Comparison of ENCODE assay signal across 10 mouse cellular contexts in genomic region chr10:83906751-83907150, GRCm38 (mm10).
DNase-seq lines count a peak whose midpoint lies in the region; ATAC-seq and TF ChIP-seq lines count a peak whose summit lies in the region.
"Had no signal": no experiment of that assay in that cellular context is flagged by ENCODE, and none has a peak within 500 bp of the region (broad histone marks: within the 10 kb centered on the region; RNA-seq: fewer than 3 reads in every experiment).

No protein-coding gene starts in this region.

- no peak overlapping the region for H3K4me3 ChIP-seq in heart, adult 2 months
- no peak overlapping the region for H3K4me3 ChIP-seq in forebrain, embryonic 16.5 days (replicated peaks; ENCODE audit: low read length)
- H3K4me3 ChIP-seq in left cerebral cortex, adult 2 months: no peak overlapping the region
- H3K4me3 ChIP-seq: embryonic facial prominence, embryonic 13.5 days had no signal

- no peak overlapping the region for H3K27ac ChIP-seq in heart, adult 2 months
- H3K27ac ChIP-seq in forebrain, embryonic 16.5 days (ENCODE audit: low read length): no peak overlapping the region
- H3K27ac ChIP-seq in left cerebral cortex, adult 2 months: no peak overlapping the region
- H3K27ac ChIP-seq: embryonic facial prominence, embryonic 13.5 days had no signal

- no peaks in the 10 kb centered on the region for H3K36me3 ChIP-seq in heart, adult 2 months (ENCODE audit: control insufficient read depth, insufficient read depth, low read length)
- H3K36me3 ChIP-seq in forebrain, embryonic 16.5 days (ENCODE audit: control insufficient read depth, insufficient read depth): no peaks in the 10 kb centered on the region
- H3K36me3 ChIP-seq: embryonic facial prominence, embryonic 13.5 days had no signal

- no peak overlapping the region for H3K9ac ChIP-seq in heart, adult 2 months (ENCODE audit: low read depth, low read length)
- no peak overlapping the region for H3K9ac ChIP-seq in forebrain, embryonic 16.5 days (replicated peaks; ENCODE audit: low read depth, low read length)
- H3K9ac ChIP-seq: embryonic facial prominence, embryonic 13.5 days had no signal

- H3K79me2 ChIP-seq in heart, adult 2 months (replicated peaks; ENCODE audit: control insufficient read depth, insufficient read depth, low read length): no peaks in the 10 kb centered on the region

- peak; percentile 55 for ATAC-seq in forebrain, embryonic 16.5 days
- ATAC-seq in megakaryocyte progenitor cell, adult 5-6 weeks (replicated peaks; ENCODE audit: poor library complexity): no peak

- no peaks in the 10 kb centered on the region for H3K27me3 ChIP-seq in heart, adult 2 months (ENCODE audit: control insufficient read depth, insufficient read depth, low read length)
- H3K27me3 ChIP-seq in forebrain, embryonic 16.5 days (replicated peaks; ENCODE audit: control insufficient read depth, insufficient read depth, low read length): no peaks in the 10 kb centered on the region
- H3K27me3 ChIP-seq: embryonic facial prominence, embryonic 13.5 days had no signal

- H3K9me3 ChIP-seq in forebrain, embryonic 16.5 days (ENCODE audit: control insufficient read depth, low read length): no peaks in the 10 kb centered on the region
- H3K9me3 ChIP-seq: embryonic facial prominence, embryonic 13.5 days had no signal

- intact Hi-C loops in heart, adult 2 months (cut with DNase I): no loop called here
- intact Hi-C loops in heart, postnatal 25 days (cut with DNase I): no loop called here
- intact Hi-C loops in left cerebral cortex, adult 2 months (cut with DNase I): no loop called here

- H3K4me1 ChIP-seq in heart, adult 2 months (ENCODE audit: control insufficient read depth, insufficient read depth, low read length): no peaks in the 10 kb centered on the region
- H3K4me1 ChIP-seq in forebrain, embryonic 16.5 days (replicated peaks; ENCODE audit: control insufficient read depth, insufficient read depth, low read length): no peaks in the 10 kb centered on the region; the same call in 1 of the 2 replicates
- H3K4me1 ChIP-seq: embryonic facial prominence, embryonic 13.5 days had no signal

- TF ChIP-seq CTCF in heart, adult 2 months (IDR thresholded peaks at IDR 0.05): peak; percentile 62
- peak; percentile 17 for TF ChIP-seq CTCF in left cerebral cortex, adult 2 months (IDR thresholded peaks at IDR 0.05)

- no peak for TF ChIP-seq POLR2A in heart, adult 2 months (IDR thresholded peaks at IDR 0.05; ENCODE audit: insufficient read depth, low read depth, low read length)

- peak; percentile 37 to 56 for DNase-seq in heart, adult 2 months
- DNase-seq in heart, postnatal 25 days (ENCODE audit: low spot score): no peak
- DNase-seq in brain, adult 2 months (ENCODE audit: low read depth, low spot score): peak; percentile 93
- peak; percentile 16 to 20 for DNase-seq in left cerebral cortex, adult 2 months (ENCODE audit: extremely low spot score in 1 of 2, low spot score in 2 of 2)
- no peak for DNase-seq in urinary bladder, postnatal 25 days (ENCODE audit: low spot score)
- no peak for DNase-seq in spleen, postnatal 14 days (ENCODE audit: low spot score in 2 of 2)
- DNase-seq: adrenal gland, adult 2 months had no signal

- no peak overlapping the region for H3K4me2 ChIP-seq in forebrain, embryonic 16.5 days (ENCODE audit: low read length)
- H3K4me2 ChIP-seq: embryonic facial prominence, embryonic 13.5 days had no signal

- 59% methylated on average over 8 of the region's 8 CpGs for WGBS in heart, adult 2 months
- 45% methylated on average over 8 of the region's 8 CpGs for WGBS in forebrain, embryonic 16.5 days

- TF ChIP-seq EP300 in heart, adult 2 months (IDR thresholded peaks at IDR 0.05; ENCODE audit: insufficient read depth, low read depth, low read length): peak; percentile 90

Comparison
In these comparisons a context has a peak if more than half of its experiments do, and no peak if none do; other contexts are left out.
1. DNase-seq: peak in heart, adult 2 months (2 of 2), brain, adult 2 months (single experiment) and left cerebral cortex, adult 2 months (2 of 2); none in heart, postnatal 25 days (single experiment), urinary bladder, postnatal 25 days (single experiment) and spleen, postnatal 14 days (0 of 2).